18 mouse cellular contexts compared by ENCODE assay signal in genomic region chr7:109460698-109461097, GRCm38 (mm10). TPM values are rescaled to one million over a fixed set of nuclear protein-coding genes. Genes with fewer than 3 reads are reported as not detected.
"Had no signal": no experiment of that assay in that cellular context is flagged by ENCODE, and none has a peak within 500 bp of the region (broad histone marks: within the 10 kb centered on the region; RNA-seq: fewer than 3 reads in every experiment).

No protein-coding gene starts in this region.

- H3K9me3 ChIP-seq: midbrain, embryonic 10.5 days; midbrain, embryonic 12.5 days; neural tube, embryonic 12.5 days; stomach, embryonic 15.5 days had no signal

- H3K36me3 ChIP-seq: midbrain, embryonic 10.5 days; midbrain, embryonic 12.5 days; neural tube, embryonic 12.5 days; stomach, embryonic 15.5 days had no signal

- H3K4me2 ChIP-seq: lung, embryonic 14.5 days; midbrain, embryonic 12.5 days; neural tube, embryonic 12.5 days; stomach, embryonic 15.5 days had no signal

- H3K4me3 ChIP-seq: midbrain, embryonic 10.5 days; midbrain, embryonic 12.5 days; neural tube, embryonic 12.5 days; stomach, embryonic 15.5 days had no signal

- H3K4me1 ChIP-seq: neural tube, embryonic 12.5 days; stomach, embryonic 15.5 days had no signal

- DNase-seq: lung, adult 18-20 months; lung, embryonic 14.5 days; lung, postnatal 10 days; lung, postnatal 4 days; midbrain, embryonic 14.5 days; right cerebral cortex, postnatal 14 days; thymus, adult 18-20 months; thymus, postnatal 14 days; thymus, postnatal 36 days had no signal

- H3K9ac ChIP-seq: lung, embryonic 14.5 days; midbrain, embryonic 12.5 days; neural tube, embryonic 12.5 days; stomach, embryonic 15.5 days had no signal

- H3K27ac ChIP-seq: midbrain, embryonic 10.5 days; midbrain, embryonic 12.5 days; neural tube, embryonic 12.5 days; stomach, embryonic 15.5 days had no signal

- ATAC-seq: midbrain, embryonic 16.5 days had no signal

- H3K27me3 ChIP-seq: midbrain, embryonic 12.5 days; neural tube, embryonic 12.5 days; stomach, embryonic 15.5 days had no signal

RNA-seq across cellular contexts. Expression of gene Stk33, which starts 21.8 kb away (rescaled TPM):
- total RNA-seq: megakaryocyte, adult 5-6 weeks; megakaryocyte-erythroid progenitor cell, adult 5-6 weeks; neutrophil, adult 5-6 weeks had no signal
- polyA plus RNA-seq: spleen, adult 2 months had no signal

RNA-seq across cellular contexts. Expression of gene Trim66, which starts 47.2 kb away (rescaled TPM):
- total RNA-seq: megakaryocyte, adult 5-6 weeks; megakaryocyte-erythroid progenitor cell, adult 5-6 weeks had no signal
